Mouse (Mus musculus): ENCODE data around the gene Prdm4.

The Prdm4 gene

GRCm38 (mm10) chr10:85871698-85872478 is 45.1 kb downstream of the Prdm4 start:
- peak; percentile 73 for DNase-seq (ENCODE audit: low read depth)

- DNase-seq (ENCODE audit: low read depth), result no peak
These were observed 70.7 kb downstream of the Prdm4 start for GRCm38 (mm10) chr10:85846105-85846862.
